Mouse (Mus musculus) forebrain, embryonic 13.5 days (tissue): ENCODE data around the gene Scube3. TPM values are rescaled to one million over a fixed set of nuclear protein-coding genes. Genes with fewer than 3 reads are reported as not detected.

Experiments used
- ATAC-seq: fragments of 200-750 bp; cut with Nextera tagmentation; 2 replicates; pipeline ENCODE4 v1.8.0; 2017
- H3K27ac ChIP-seq: fragments of 300-500 bp; sonication (generic); 2 replicates; pipeline ENCODE4 v1.5.1; 2015; ENCODE audit warnings: inconsistent platforms, mild to moderate bottlenecking, moderate library complexity
- H3K27me3 ChIP-seq: fragments of 300-500 bp; sonication (generic); 2 replicates; pipeline ENCODE4 v1.6.1; 2015; ENCODE audit warnings: mild to moderate bottlenecking, inconsistent platforms
- H3K36me3 ChIP-seq: fragments of 300-500 bp; sonication (generic); 2 replicates; pipeline ENCODE4 v1.6.1; 2015; ENCODE audit warnings: mild to moderate bottlenecking, inconsistent platforms; ENCODE audit not compliant: poor library complexity, severe bottlenecking
- H3K4me1 ChIP-seq: fragments of 300-500 bp; sonication (generic); 2 replicates; pipeline ENCODE4 v1.6.1; 2015; ENCODE audit warnings: inconsistent platforms
- H3K4me2 ChIP-seq: fragments of 300-500 bp; sonication (generic); 2 replicates; pipeline ENCODE4 v1.6.1; 2015; ENCODE audit warnings: inconsistent platforms, mild to moderate bottlenecking, moderate library complexity
- H3K4me3 ChIP-seq: fragments of 300-500 bp; sonication (generic); 2 replicates; pipeline ENCODE4 v1.5.1; 2015; ENCODE audit warnings: mild to moderate bottlenecking, inconsistent platforms
- H3K9ac ChIP-seq: fragments of 300-500 bp; sonication (generic); 2 replicates; pipeline ENCODE4 v1.6.1; 2015; ENCODE audit warnings: mild to moderate bottlenecking, inconsistent platforms
- H3K9me3 ChIP-seq: fragments of 300-500 bp; sonication (generic); replicated peaks from 2 replicates; pipeline ENCODE4 v1.6.1; 2016; ENCODE audit warnings: inconsistent platforms
- WGBS: fragments of 180-500 bp; shearing (Covaris S2); methylation state at CpG from one replicate; pipeline ENCODE4 v1.1.7; 2015; 5-methylcytosine and 5-hydroxymethylcytosine counted together
- polyA plus RNA-seq: library from polyadenylated mRNA; unstranded; fragments of >200 nt; fragmentation: Nextera tagmentation; extraction: Ambion mirVana; gene quantifications from 2 replicates; pipeline ENCODE4 v1.2.1, GENCODE M21; 2015

Scube3 gene
- polyA plus RNA-seq, 1 experiment from 2014 or later, result 2.9 TPM

DNA sequence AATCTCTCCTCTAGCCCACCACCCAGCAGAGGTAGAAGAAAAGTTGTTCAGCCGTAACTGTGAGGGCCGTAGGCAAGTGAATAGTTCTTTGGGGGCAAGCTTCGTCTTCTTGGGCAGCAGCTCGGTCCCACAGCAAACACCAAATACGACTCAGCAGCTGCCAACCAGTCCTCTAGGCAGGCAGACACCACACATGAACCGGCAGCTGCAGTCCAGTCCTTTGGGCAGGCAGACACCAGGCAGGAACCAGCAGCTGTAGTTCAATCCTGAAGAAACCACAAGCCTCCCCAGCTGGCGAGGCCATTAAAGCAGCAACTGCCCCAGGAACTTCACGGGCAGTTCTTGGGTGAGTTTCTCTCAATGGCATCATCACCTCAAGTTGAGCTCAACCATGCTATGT is 29.7 kb upstream of the Scube3 start:
- H3K4me2 ChIP-seq, result no peak overlapping the region
- WGBS, result 89% methylated on average over 8 of the region's 8 CpGs
- no peak for ATAC-seq
- H3K36me3 ChIP-seq, result no peaks in the 10 kb centered on the region
- H3K9ac ChIP-seq, result no peak overlapping the region
- no peak overlapping the region for H3K4me3 ChIP-seq
- no peaks in the 10 kb centered on the region for H3K27me3 ChIP-seq
- no peak overlapping the region for H3K27ac ChIP-seq
- H3K9me3 ChIP-seq, result no peaks in the 10 kb centered on the region
- H3K4me1 ChIP-seq, result peaks cover 10% of the 10 kb centered on the region

GRCm38 (mm10) chr17:28116335-28116734 is 25.6 kb upstream of the Scube3 start:
- peak; percentile 53; the same call in 1 of the 2 replicates for ATAC-seq
- H3K4me1 ChIP-seq, result peaks cover 5% of the 10 kb centered on the region
- H3K4me3 ChIP-seq, result no peak overlapping the region
- WGBS, result 19% methylated on average over 9 of the region's 9 CpGs
- 0 out of 2 replicates have a peak overlapping the region, but pooled peaks have one; percentile 6 for H3K4me2 ChIP-seq
- H3K36me3 ChIP-seq, result no peaks in the 10 kb centered on the region
- no peak overlapping the region for H3K9ac ChIP-seq
- H3K9me3 ChIP-seq, result no peaks in the 10 kb centered on the region
- peak overlapping the region; percentile 11; the same call in 1 of the 2 replicates for H3K27ac ChIP-seq
- H3K27me3 ChIP-seq, result no peaks in the 10 kb centered on the region

DNA sequence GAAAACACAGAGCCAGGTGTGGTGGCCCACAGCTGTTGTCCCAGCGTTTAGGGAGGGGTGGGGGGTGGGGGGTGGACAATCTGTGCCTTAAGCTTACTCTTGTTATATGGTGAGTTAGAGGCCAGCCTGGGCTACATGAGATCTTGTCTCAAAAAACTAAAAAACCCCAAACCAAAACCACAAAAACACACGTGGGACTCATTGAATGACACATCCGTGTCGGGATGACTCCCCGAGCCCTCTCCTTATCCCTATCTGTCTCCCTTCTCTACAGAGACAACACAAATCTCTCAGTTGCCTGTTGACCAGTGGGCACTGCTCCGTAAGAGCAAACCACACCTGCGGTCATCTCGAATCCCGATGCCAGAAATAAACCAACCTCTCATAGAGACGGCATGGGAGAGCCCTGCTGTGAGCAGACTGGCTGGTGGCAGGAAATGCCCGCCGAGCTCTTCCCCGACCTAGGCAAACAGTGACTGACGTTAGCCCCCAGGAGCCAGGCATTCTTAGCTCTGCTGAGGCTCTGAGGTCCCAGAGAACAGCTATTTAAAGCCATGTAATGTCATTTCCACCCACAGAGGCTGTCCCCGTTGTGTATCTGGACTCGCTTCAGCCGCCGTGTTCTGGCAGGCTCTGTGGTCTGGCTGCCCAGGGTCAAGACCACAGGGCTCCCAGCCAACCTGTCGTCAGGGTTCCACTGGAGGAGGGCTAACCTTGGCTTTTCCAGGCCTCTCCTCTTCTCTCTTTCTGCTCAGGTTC is 24.3 kb upstream of the Scube3 start:
- Histone ChIP-seq H3K27ac (no peak overlapping the region), H3K9ac (no peak overlapping the region), H3K27me3 (no peaks in the 10 kb centered on the region), H3K36me3 (no peaks in the 10 kb centered on the region), H3K4me1 (peaks cover 5% of the 10 kb centered on the region), H3K4me2 (no peak overlapping the region), H3K4me3 (no peak overlapping the region), H3K9me3 (no peaks in the 10 kb centered on the region)
- ATAC-seq, result no peak
- WGBS, result 69% methylated on average over 19 of the region's 19 CpGs

- no peak overlapping the region for H3K9ac ChIP-seq
Observed at GRCm38 (mm10) chr17:28120460-28120859, 21.5 kb upstream of the Scube3 start.

GRCm38 (mm10) chr17:28122949-28123348 is 19.0 kb upstream of the Scube3 start:
- no peaks in the 10 kb centered on the region for H3K36me3 ChIP-seq
- H3K4me3 ChIP-seq, result no peak overlapping the region
- no peak overlapping the region for H3K9ac ChIP-seq
- no peaks in the 10 kb centered on the region; the same call in 1 of the 2 replicates for H3K27me3 ChIP-seq
- 61% methylated on average over 13 of the region's 13 CpGs for WGBS
- H3K27ac ChIP-seq, result no peak overlapping the region
- no peaks in the 10 kb centered on the region for H3K9me3 ChIP-seq
- H3K4me2 ChIP-seq, result no peak overlapping the region
- no peak for ATAC-seq
- peaks cover 10% of the 10 kb centered on the region; the same call in 1 of the 2 replicates for H3K4me1 ChIP-seq

More at GRCm38 (mm10) chr17:28120460-28120859, 21.5 kb upstream of the Scube3 start:
- H3K9me3 ChIP-seq, result no peaks in the 10 kb centered on the region
- no peak overlapping the region for H3K4me3 ChIP-seq
- no peak for ATAC-seq
- H3K36me3 ChIP-seq, result no peaks in the 10 kb centered on the region
- H3K27ac ChIP-seq, result no peak overlapping the region
- no peaks in the 10 kb centered on the region; the same call in 1 of the 2 replicates for H3K27me3 ChIP-seq
- H3K4me2 ChIP-seq, result no peak overlapping the region
- H3K4me1 ChIP-seq, result peaks cover 15% of the 10 kb centered on the region
- 86% methylated on average over 5 of the region's 5 CpGs for WGBS

DNA sequence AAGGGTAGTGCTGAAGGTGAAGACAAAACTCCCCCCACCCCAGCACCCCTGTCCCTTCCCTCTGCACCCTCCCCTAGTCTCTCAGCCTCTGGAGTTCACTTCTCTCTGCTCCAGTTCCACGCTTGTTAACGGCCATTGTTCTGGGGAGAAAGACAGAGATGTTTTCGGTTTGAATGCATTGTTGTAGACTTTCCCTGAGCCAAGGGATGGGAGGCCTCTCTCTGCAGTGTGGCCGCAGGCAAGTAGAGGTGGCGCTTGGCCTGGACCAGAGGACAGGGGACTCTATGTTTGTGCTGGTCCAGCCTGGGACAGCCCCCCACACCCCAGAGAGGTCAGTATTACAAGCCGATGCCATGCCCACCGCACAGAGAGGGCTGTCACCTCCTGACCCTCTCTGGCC is 18.3 kb upstream of the Scube3 start:
- Histone ChIP-seq H3K4me2 (no peak overlapping the region), H3K9ac (no peak overlapping the region), H3K4me3 (no peak overlapping the region), H3K9me3 (no peaks in the 10 kb centered on the region), H3K27me3 (no peaks in the 10 kb centered on the region; the same call in 1 of the 2 replicates), H3K36me3 (no peaks in the 10 kb centered on the region), H3K4me1 (peaks cover 10% of the 10 kb centered on the region; the same call in 1 of the 2 replicates), H3K27ac (no peak overlapping the region)
- 8% methylated on average over 7 of the region's 7 CpGs for WGBS
- no peak for ATAC-seq

GRCm38 (mm10) chr17:28124368-28124767 is 17.6 kb upstream of the Scube3 start:
- 75% methylated on average over 8 of the region's 8 CpGs for WGBS
- Histone ChIP-seq H3K27ac (no peak overlapping the region), H3K9ac (no peak overlapping the region), H3K4me2 (no peak overlapping the region), H3K4me3 (no peak overlapping the region), H3K27me3 (no peaks in the 10 kb centered on the region; the same call in 1 of the 2 replicates), H3K36me3 (no peaks in the 10 kb centered on the region), H3K4me1 (peaks cover 10% of the 10 kb centered on the region; the same call in 1 of the 2 replicates), H3K9me3 (no peaks in the 10 kb centered on the region)
- no peak for ATAC-seq

DNA sequence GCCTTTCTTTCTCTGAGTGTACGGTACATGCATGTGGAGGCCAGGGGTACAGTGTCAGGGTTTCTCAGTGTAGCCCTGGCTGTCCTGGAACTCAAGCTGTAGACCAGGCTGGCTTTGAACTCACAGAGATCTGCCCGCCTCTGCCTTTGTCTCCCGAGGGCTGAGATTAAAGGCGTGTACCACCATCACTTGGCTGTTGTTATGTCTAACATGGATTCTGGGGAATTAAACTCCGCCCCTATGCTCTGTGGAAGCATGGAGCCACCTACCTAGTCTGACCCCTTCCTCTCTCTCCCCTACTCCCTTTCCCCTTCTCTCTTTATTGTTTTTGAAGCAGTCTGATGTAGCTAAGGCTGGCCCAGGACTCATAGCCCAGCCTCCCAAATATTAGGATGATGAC is 12.1 kb upstream of the Scube3 start:
- ATAC-seq, result no peak
- H3K4me3 ChIP-seq, result no peak overlapping the region
- 90% methylated on average over 5 of the region's 5 CpGs for WGBS

DNA sequence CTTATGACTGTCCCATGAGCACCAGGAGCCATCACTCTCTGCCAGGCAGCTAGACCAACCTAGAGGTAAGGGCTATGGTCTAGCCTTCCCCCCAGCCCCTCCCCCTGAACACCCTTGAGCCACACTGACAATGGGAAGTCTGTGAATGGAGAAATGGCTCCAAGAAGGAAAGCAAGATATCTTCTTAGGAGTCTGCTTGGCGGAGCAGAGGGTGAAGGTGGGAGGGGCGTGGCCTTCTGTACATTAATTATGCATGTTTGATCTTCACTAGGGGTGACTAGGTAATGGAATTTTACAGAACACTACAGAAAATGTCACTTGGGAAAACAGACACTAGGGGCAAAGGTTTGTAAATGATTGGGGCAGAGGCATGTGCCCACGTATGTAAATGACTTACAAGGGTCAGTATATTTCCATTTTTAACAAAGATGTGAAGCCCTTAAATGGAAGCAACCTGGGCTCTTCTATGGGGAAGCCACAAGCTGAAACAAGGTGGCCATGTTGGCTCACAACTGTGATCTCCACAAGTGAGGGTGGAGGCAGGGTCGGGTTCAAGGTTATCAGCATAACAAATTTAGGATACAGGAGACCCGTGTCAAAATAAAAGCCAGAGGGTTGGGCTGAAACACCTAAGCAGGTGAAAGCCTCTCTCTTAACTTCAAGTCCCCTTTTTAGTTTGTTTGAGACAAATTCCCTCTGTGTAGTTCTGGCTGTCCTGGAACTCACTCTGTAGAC is 11.4 kb upstream of the Scube3 start:
- no peak for ATAC-seq

More for the DNA sequence above, 12.1 kb upstream of the Scube3 start:
- Histone ChIP-seq H3K4me2 (no peak overlapping the region), H3K9me3 (no peaks in the 10 kb centered on the region), H3K27ac (no peak overlapping the region), H3K27me3 (peaks cover 5% of the 10 kb centered on the region; the same call in 1 of the 2 replicates), H3K9ac (no peak overlapping the region), H3K4me1 (0 out of 2 replicates have a peak, but pooled peaks cover 7% of the 10 kb centered on the region), H3K36me3 (no peaks in the 10 kb centered on the region)

GRCm38 (mm10) chr17:28131156-28131555 is 10.8 kb upstream of the Scube3 start:
- Histone ChIP-seq H3K4me3 (no peak overlapping the region), H3K9ac (no peak overlapping the region), H3K27ac (no peak overlapping the region), H3K36me3 (no peaks in the 10 kb centered on the region), H3K4me2 (no peak overlapping the region), H3K9me3 (no peaks in the 10 kb centered on the region), H3K4me1 (0 out of 2 replicates have a peak, but pooled peaks cover 8% of the 10 kb centered on the region), H3K27me3 (peaks cover 5% of the 10 kb centered on the region; the same call in 1 of the 2 replicates)
- no peak for ATAC-seq

More for the DNA sequence above, 11.4 kb upstream of the Scube3 start:
- WGBS, result 73% methylated on average over 5 of the region's 5 CpGs
- Histone ChIP-seq H3K27ac (no peak overlapping the region), H3K36me3 (no peaks in the 10 kb centered on the region), H3K9ac (no peak overlapping the region), H3K27me3 (peaks cover 5% of the 10 kb centered on the region; the same call in 1 of the 2 replicates), H3K9me3 (no peaks in the 10 kb centered on the region), H3K4me2 (no peak overlapping the region), H3K4me3 (no peak overlapping the region), H3K4me1 (0 out of 2 replicates have a peak, but pooled peaks cover 7% of the 10 kb centered on the region)

DNA sequence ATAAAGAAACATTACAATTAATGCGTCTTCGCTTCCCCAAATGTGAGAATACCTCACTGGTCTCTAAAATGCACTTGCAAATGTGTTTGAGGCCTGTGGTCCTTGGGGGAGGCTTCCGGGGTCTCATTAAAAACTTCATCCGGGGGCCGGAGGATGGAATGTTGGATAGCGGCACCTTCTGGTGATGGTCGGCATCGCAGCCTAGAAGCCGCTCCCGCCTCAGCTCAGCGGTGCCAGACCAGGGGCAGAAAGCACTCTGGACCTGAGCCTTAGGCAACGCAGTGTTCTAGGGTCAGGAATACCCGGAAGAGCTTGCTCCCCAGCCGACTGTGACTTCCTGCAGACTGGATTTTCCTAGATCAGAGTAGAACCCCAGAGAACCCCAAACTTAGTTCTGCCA is 8.7 kb upstream of the Scube3 start:
- H3K27ac ChIP-seq, result no peak overlapping the region
- H3K27me3 ChIP-seq, result peaks cover 5% of the 10 kb centered on the region; the same call in 1 of the 2 replicates
- ATAC-seq, result no peak
- no peaks in the 10 kb centered on the region for H3K36me3 ChIP-seq
- 0 out of 2 replicates have a peak, but pooled peaks cover 12% of the 10 kb centered on the region for H3K4me1 ChIP-seq
- no peak overlapping the region for H3K9ac ChIP-seq
- WGBS, result 4% methylated on average over 14 of the region's 14 CpGs
- no peaks in the 10 kb centered on the region for H3K9me3 ChIP-seq
- no peak overlapping the region for H3K4me3 ChIP-seq
- H3K4me2 ChIP-seq, result peak overlapping the region; percentile 12; the same call in 1 of the 2 replicates

GRCm38 (mm10) chr17:28135496-28135895 is 6.4 kb upstream of the Scube3 start:
- WGBS, result 88% methylated on average over 3 of the region's 3 CpGs
- Histone ChIP-seq H3K4me1 (peaks cover 16% of the 10 kb centered on the region; the same call in 1 of the 2 replicates), H3K9me3 (no peaks in the 10 kb centered on the region), H3K27ac (no peak overlapping the region), H3K4me3 (no peak overlapping the region), H3K27me3 (peaks cover 10% of the 10 kb centered on the region), H3K4me2 (no peak overlapping the region), H3K9ac (no peak overlapping the region), H3K36me3 (no peaks in the 10 kb centered on the region)
- no peak for ATAC-seq
